Mouse (Mus musculus) erythroblast, embryonic 14.5 days (primary cell): ENCODE results near the gene Iqschfp.

Experiments used
- GATA1 ChIP-seq: IDR thresholded peaks from 2 replicates; pipeline ENCODE4 v1.6.1; 2012; ENCODE audit warnings: low read length, inconsistent platforms, mixed read lengths
- TAL1 ChIP-seq: IDR thresholded peaks from 3 replicates; pipeline ENCODE4 v1.6.1; 2012; ENCODE audit warnings: low read length, inconsistent platforms, mixed read lengths

DNA sequence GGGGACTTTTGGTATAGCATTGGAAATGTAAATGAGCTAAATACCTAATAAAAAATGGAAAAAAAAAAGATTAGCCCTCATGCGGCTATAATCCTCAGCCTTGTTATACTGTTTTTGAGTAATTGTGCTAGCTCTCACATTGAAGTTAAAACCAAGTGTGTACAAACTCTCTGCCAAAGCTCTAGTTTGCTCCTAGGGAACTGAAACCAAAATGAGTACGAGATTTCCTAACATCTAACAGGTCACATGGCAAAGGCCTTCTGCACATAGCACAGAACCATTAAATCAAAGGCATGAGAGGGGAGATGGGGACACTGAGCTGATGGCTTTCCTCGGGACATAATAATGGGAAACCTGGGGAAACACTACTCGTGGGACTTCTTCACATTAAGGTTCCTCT, 10.5 kb downstream of the Iqschfp start:
- TF ChIP-seq GATA1 (no peak), TAL1 (no peak)
